Mouse (Mus musculus) lung, postnatal 14 days (tissue): ENCODE measurements at regions not wholly inside any gene's neighbourhood (a gene's known extent, or its start where the extent isn't known, plus 50 kb on each side); places are given as distances from the start of the nearest gene placed in this dataset.

ENCODE experiments used
- DNase-seq: peaks from one replicate; pipeline ENCODE4 v3.0.0; 2021

- DNase-seq = no peak
These were observed 202.4 kb upstream of the Sall1 start for GRCm38 (mm10) chr8:89246342-89246741.

GRCm38 (mm10) chr8:89245131-89245751 lies 201.3 kb upstream of the Sall1 start:
- no peak for DNase-seq

DNA sequence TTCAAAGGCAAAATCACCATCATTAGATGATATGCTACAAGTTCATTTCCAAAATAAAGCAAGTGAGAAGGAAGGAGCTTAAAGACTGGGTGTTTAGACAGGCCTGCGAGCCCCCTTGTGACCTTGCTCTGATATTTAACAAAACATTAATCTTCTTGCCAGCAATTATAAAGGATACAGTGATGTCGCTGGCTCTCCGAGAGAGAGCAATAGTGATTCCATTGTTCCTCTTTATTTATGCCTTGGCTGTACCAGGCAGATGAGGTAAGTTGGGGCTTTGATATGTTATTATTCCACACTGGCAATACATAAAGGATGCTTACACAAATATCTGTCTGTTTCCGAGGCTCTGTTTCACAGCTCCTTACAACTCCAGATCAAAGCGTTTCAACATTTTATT lies 197.7 kb upstream of the Sall1 start:
- DNase-seq = no peak

- no peak for DNase-seq
These were observed 195.7 kb upstream of the Sall1 start for GRCm38 (mm10) chr8:89239626-89240025.

DNA sequence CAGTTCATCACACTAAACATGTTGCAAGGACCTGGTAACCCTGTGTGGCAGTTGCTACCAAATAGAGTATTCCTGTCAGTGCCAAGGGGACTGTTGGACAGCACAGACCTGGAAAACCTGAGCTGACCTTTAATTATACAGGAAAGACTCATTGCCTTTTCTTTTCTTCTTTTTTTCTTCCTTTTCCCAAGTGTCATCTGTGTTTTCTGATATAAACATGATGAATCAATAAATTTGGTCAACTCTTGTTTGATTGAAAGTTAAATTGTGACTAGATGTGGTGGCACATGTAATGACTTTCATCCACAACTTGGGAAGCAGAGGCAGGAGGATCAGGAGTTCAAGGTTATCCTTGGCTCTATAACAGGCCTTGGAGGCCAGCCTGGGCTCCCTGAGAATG lies 190.1 kb upstream of the Sall1 start:
- DNase-seq = no peak

DNA sequence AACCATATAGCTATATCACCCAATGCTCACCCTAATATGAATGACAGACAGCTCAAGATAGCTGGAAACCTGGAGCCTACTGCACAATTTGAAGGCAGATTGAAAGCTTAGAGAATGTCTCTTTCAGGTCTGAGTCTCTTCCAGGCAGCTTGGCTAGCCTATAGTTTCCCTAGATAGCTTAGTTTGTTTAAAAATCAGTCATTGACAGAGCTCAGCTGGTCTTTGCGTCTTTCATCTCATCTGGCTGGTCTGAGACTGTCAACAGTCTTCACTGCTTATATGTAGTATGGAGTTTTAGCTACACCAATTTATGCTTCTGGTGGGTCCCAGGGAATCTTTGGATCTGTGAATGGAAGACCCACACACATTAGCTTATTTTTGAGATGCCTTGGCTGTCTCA lies 188.4 kb upstream of the Sall1 start:
- no peak for DNase-seq

DNA sequence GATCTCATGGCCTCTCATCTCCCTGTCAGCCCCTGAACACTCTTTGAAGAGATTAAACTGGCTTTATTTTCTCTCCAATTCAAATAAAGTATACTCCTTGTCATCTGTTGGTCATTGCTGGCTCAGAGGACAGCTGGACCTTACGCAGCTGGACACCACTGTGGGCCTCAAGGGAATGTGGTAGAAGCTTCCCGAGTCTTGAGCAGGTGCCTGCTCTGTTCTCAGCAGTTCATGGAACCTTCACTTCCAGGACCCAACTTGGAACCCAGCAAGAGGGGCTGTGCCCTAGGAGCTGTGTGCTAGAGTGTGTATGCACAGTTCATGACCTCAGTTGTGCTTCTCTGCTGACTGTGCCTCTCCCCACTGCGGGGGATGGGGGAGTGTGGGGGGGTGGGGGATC lies 185.2 kb upstream of the Sall1 start:
- no peak for DNase-seq

DNA sequence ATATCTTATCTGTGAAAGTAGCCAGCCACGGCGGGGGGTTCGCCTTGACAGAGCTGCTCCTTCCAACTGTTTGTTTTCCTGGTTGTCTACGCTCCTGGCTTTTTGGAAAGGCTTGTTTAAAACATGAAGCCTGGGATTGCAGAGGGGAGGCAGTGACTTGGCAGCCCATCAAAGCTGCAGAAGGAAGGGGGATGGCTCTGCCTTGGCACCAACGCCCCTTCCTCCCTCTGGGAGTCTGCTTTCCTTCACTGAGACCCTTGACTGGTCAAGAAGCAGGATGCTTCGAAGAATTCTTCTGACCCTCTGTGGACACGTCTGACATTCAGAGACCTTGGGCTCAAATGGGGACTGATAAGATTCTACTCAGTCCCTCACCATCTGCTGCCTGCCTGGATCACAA lies 176.9 kb upstream of the Sall1 start:
- DNase-seq = no peak

GRCm38 (mm10) chr8:89220381-89220780 lies 176.4 kb upstream of the Sall1 start:
- DNase-seq = no peak

DNA sequence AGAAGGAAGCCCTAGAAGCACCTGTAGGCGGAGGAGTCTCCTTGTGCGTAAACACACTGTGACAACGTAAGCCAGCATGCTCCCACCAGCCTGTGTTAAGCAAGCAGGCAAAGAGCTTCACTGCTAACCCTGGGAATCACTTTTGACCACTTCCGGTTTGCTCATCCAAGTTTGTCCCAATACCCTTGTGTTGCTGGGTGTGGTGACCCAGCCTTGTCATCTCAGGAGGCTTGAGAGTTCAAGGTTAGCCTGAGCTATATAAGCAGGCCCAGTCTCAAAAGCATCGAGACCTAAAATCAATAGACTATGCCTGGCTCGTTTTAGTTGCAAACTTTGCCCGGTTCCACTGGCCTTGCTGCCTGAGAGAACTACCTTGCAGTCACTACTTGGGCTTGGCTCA lies 175.2 kb upstream of the Sall1 start:
- DNase-seq = no peak

- DNase-seq = no peak
These were observed 173.7 kb upstream of the Sall1 start for GRCm38 (mm10) chr8:89217689-89218088.

- DNase-seq = no peak
These were observed 168.0 kb upstream of the Sall1 start for GRCm38 (mm10) chr8:89211931-89212330.

DNA sequence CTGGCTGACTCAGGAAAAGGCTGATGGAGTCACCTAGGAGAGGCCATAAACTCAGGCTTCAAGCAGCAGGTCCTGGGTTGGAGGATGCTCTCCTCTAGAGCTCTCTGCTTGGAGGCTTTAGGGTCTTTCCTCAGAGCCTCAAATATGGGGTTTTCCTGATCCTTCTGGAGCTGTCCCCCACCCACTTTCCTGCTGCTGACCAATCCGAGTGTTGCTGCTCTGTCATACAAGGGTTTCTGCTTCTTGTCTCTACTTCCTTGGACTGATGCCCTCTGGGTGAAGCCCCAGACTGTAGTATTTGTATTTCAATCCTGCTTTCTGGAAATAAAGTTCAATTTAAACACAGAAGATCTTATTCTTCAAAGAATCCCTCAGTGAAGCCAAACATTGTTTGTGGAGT lies 166.7 kb upstream of the Sall1 start:
- no peak for DNase-seq

GRCm38 (mm10) chr8:89207891-89208290 lies 163.9 kb upstream of the Sall1 start:
- no peak for DNase-seq

GRCm38 (mm10) chr8:89202484-89203096 lies 158.6 kb upstream of the Sall1 start:
- no peak for DNase-seq

- no peak for DNase-seq
These were observed 156.3 kb upstream of the Sall1 start for GRCm38 (mm10) chr8:89200301-89200700.

DNA sequence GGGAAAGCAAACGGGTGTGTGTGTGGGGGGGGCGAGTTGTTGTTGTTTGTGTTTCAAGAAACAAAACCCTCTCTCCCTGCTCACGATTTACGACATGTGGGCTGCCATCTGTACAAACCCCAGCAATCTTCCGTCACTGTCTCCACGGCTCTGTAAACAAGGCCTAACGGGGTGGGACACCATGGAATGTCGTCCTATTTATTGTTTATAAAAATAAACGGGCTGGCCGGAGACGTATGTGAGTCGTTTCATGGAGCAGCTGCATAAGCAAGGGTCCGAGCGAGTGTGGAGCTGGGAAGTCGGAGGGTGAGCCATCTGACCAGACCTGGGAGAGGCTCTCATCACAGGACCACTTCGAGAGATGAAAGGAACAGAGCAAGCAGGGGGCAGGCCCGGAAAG lies 141.4 kb upstream of the Sall1 start:
- no peak for DNase-seq

GRCm38 (mm10) chr8:89175631-89176030 lies 131.7 kb upstream of the Sall1 start:
- no peak for DNase-seq

- DNase-seq = no peak
These were observed 127.6 kb upstream of the Sall1 start for GRCm38 (mm10) chr8:89171561-89171960.

DNA sequence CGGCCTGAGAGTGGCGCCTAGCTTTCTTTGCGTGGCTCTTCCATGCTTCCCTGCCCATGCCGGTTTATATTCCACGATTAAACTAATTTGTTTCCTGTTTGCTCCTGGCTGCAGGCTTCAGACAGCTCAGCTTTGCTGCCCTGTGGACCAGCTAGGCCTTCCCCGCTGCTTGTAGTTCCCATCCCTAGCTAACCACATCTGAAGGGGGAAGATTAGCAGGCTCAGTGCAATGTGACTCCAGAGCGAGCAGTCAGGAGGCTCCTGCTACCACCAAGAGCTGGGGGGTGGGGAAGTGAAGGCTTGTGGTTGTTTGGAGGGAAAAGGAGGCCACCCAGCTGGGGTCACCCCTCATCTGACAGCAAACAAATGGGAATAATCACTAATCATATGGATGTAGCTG lies 125.5 kb upstream of the Sall1 start:
- DNase-seq = no peak

DNA sequence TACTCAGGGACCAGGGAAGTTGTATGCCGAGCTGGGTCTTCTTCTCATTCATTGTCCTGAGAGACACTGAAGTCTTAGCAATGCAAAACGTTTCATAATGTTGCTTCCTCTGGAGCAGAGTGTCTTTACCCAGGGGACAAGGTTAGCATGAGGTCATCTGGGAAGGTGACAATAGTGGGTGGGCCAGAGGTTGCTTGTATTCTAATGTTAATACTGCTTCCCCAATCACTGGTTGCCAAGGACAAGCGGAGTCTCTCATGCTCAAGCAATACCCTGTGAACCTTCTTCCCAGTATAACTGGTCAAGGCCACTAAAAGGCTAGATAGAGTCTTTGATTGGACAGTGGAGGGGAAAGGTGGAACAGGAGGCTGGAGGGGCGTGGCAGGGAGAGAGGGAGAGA lies 123.1 kb upstream of the Sall1 start:
- no peak for DNase-seq

- no peak for DNase-seq
These were observed 112.9 kb upstream of the Sall1 start for GRCm38 (mm10) chr8:89156909-89157308.

- no peak for DNase-seq
These were observed 109.6 kb upstream of the Sall1 start for GRCm38 (mm10) chr8:89153605-89154004.

DNA sequence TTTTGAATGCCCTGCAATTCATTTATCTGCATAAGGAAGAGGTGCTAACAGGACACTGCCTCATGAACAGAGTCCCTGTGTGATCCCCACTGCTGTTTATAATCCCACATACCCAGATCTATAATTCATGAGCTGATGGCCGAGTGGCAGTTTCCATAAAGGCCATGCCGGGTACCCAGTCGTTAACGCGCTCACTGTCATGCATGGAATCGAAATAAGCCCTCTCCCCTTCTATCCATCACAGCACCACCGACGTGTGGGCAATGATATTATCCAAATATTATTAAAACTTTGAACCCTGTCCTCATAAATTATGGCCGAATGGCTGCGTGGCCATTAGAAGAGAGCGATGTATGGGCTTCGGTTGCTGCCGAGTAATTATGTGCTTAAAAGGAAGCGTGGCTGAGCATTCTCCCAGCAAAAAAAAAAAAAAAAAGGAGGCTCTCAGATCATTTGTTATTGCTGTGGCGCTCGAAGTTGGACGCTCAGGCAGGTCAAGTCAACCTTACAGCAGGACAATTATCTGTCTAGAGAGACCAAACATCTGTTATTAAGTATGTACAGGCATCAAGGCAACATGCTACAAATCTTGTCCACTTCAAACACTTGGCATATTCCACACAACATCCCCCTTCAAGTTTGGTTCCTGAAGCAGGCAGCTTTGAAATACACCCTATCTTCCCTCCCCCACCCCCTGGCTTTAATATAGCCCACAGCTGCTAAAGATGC lies 109.1 kb upstream of the Sall1 start:
- DNase-seq = no peak

GRCm38 (mm10) chr8:89152331-89152730 lies 108.4 kb upstream of the Sall1 start:
- DNase-seq = no peak
